Mouse (Mus musculus): Measurements from ENCODE around the gene Skp2.

GRCm38 (mm10) chr15:9155325-9155724 is at the start of gene Skp2:
- TF ChIP-seq GATA1 (IDR thresholded peaks at IDR 0.05; ENCODE audit: low read length), result no peak
- no peak for TF ChIP-seq TAL1 (IDR thresholded peaks at IDR 0.05; ENCODE audit: low read length)
